Mouse (Mus musculus) liver, embryonic 14.5 days (tissue): ENCODE measurements at regions not wholly inside any gene's neighbourhood (a gene's known extent, or its start where the extent isn't known, plus 50 kb on each side); places are given as distances from the start of the nearest gene placed in this dataset.

Experiments
- CTCF ChIP-seq: IDR thresholded peaks from 2 replicates; pipeline ENCODE4 v1.5.1; 2016; ENCODE audit warnings: antibody characterized with exemption, low read depth, control low read depth
- EP300 ChIP-seq: IDR thresholded peaks from 2 replicates; pipeline ENCODE4 v1.6.1; 2016; ENCODE audit warnings: antibody characterized with exemption, low read depth

DNA sequence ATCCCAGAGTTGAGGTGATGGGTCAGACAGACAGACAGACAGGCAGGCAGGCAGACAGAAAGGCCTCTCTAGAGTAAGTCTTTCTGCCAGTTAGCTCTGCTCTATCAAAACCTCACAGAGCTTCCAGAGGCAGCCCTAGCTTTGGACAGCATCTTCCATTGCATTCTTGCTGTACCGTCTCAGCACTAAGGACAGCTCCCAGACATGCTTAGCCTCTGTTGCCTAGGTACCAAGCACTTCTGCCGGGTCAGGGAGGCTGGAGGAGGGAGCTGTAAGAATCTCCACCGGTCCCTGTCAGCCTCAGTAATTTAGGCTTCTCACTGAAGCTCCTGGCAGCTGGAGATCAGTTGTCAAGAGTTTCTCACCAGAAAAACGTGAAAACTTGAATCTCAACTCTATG is 107.4 kb downstream of the Drd1 start:
- no peak for TF ChIP-seq CTCF
- no peak for TF ChIP-seq EP300
